Mouse (Mus musculus): ENCODE data around the gene Cdk16. TPM values are rescaled to one million over a fixed set of nuclear protein-coding genes. Genes with fewer than 3 reads are reported as not detected.

Gene Cdk16
- 117 and 123 TPM in 2 replicates for polyA plus RNA-seq (2014; fragmentation: Nextera tagmentation; extraction: Ambion mirVana)

DNA sequence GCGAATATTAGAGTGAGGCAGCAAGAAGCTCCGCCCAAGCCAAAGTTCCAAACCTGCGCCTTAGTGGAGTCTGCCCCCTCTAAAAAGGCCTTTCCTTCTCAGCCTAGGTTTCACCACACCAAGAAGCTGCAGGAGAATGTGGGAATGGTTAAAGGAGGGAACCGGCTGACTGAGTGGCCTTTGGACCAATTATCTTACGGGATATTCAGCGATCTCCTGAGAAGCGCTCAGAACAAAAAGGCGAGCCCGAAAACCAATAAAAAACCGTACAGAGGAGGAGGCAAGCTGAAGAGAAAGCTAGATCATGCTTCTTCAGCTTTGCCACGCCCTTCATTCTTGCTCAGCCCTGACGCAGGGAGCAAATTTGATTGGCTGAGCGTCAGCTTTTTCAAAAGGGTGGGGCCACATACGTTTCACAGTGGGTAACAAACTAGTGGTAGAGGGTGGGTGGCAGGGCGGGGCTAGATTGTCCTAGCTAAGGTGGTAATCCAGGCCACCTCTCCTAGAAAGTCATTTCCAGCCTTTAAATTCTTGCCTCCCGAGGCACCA, at the start of gene Cdk16:
Gene Cdk16 (plus strand): TSS at position 436 of the 549 bp plus-strand sequence.
- Histone ChIP-seq H3K4me2 (ENCODE audit: low read depth, low read length, severe bottlenecking) (peak within 1 kb of the TSS; percentile 61), H3K4me3 (ENCODE audit: low read depth, low read length) (peak within 1 kb of the TSS; percentile 62), H3K9me3 (ENCODE audit: control insufficient read depth, low read length) (no peaks in the 10 kb centered on the region), H3K9ac (ENCODE audit: low read length) (peak within 1 kb of the TSS; percentile 80), H3K4me1 (replicated peaks; ENCODE audit: control insufficient read depth, insufficient read depth, low read length) (peaks cover 2% of the 10 kb centered on the region; the same call in 1 of the 2 replicates), H3K27ac (ENCODE audit: low read depth, low read length) (peak within 1 kb of the TSS; percentile 94), H3K36me3 (ENCODE audit: control insufficient read depth, insufficient read depth, low read length) (no peaks in the 10 kb centered on the region; the same call in 1 of the 2 replicates), H3K27me3 (ENCODE audit: control insufficient read depth, insufficient read depth, low read length) (no peaks in the 10 kb centered on the region)
- 23% methylated on average over 16 of the region's 16 CpGs for WGBS
- DNase-seq (ENCODE audit: low spot score) (peak; percentile 84), ATAC-seq (replicated peaks; ENCODE audit: low FRiP score) (peak; percentile 92)

DNA sequence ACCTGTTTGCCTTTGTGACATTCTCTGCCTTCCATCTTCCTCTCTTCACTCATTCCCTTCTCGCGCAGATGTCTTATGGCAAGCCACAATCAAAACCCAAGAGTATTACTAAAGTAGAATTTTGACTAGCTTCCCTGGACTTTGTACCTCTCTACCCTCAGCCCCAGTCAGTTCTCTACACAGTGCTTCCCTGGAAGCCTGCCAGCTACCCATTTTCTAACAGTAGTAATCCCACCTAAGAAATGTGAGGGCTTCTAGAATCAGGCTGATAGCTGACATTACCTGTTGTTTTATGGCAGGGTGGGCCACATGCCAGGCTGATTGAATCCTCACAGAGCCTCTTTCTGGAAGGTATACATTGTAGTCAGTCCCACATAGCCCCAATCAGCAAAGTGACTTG, 49.6 kb upstream of the Cdk16 start:
- no peak overlapping the region for H3K27ac ChIP-seq (ENCODE audit: low read depth, low read length)
- no peak overlapping the region for H3K4me2 ChIP-seq (ENCODE audit: low read depth, low read length, severe bottlenecking)
- WGBS = 98% methylated on average over 2 of the region's 2 CpGs
- no peak overlapping the region for H3K9ac ChIP-seq (ENCODE audit: low read length)
- H3K27me3 ChIP-seq (ENCODE audit: control insufficient read depth, insufficient read depth, low read length) = no peaks in the 10 kb centered on the region
- no peak for ATAC-seq (replicated peaks; ENCODE audit: low FRiP score)
- DNase-seq (ENCODE audit: low spot score) = no peak
- H3K4me3 ChIP-seq (ENCODE audit: low read depth, low read length) = no peak overlapping the region
- no peaks in the 10 kb centered on the region for H3K9me3 ChIP-seq (ENCODE audit: control insufficient read depth, low read length)
- no peaks in the 10 kb centered on the region; the same call in 1 of the 2 replicates for H3K36me3 ChIP-seq (ENCODE audit: control insufficient read depth, insufficient read depth, low read length)
- H3K4me1 ChIP-seq (replicated peaks; ENCODE audit: control insufficient read depth, insufficient read depth, low read length) = no peaks in the 10 kb centered on the region

DNA sequence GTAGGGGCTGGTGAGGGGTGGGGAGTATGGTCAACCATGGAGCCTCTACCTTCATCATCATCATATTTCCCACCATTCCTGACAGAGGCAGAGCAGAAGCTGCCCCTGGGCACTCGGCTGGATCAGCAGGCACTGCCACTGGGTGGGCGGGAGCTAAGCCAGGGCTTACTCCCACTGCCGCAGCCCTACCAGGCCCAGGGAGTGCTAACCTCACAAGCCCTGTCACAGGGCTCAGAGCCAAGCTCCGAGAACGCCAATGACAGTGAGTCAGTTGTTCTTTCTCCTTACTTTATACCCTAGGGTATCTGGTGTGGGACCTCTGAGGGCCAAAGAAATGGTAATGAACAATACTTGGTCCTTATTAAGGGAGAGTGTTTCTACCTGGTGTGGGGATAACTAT, 43.0 kb upstream of the Cdk16 start:
- DNase-seq (ENCODE audit: low spot score) = no peak
- H3K4me2 ChIP-seq (ENCODE audit: low read depth, low read length, severe bottlenecking) = no peak overlapping the region
- no peaks in the 10 kb centered on the region for H3K9me3 ChIP-seq (ENCODE audit: control insufficient read depth, low read length)
- no peak for ATAC-seq (replicated peaks; ENCODE audit: low FRiP score)
- WGBS = 83% methylated on average over 5 of the region's 5 CpGs
- no peaks in the 10 kb centered on the region for H3K4me1 ChIP-seq (replicated peaks; ENCODE audit: control insufficient read depth, insufficient read depth, low read length)
- H3K4me3 ChIP-seq (ENCODE audit: low read depth, low read length) = no peak overlapping the region
- no peak overlapping the region for H3K9ac ChIP-seq (ENCODE audit: low read length)
- no peaks in the 10 kb centered on the region for H3K27me3 ChIP-seq (ENCODE audit: control insufficient read depth, insufficient read depth, low read length)
- H3K36me3 ChIP-seq (ENCODE audit: control insufficient read depth, insufficient read depth, low read length) = no peaks in the 10 kb centered on the region; the same call in 1 of the 2 replicates
- no peak overlapping the region for H3K27ac ChIP-seq (ENCODE audit: low read depth, low read length)

DNA sequence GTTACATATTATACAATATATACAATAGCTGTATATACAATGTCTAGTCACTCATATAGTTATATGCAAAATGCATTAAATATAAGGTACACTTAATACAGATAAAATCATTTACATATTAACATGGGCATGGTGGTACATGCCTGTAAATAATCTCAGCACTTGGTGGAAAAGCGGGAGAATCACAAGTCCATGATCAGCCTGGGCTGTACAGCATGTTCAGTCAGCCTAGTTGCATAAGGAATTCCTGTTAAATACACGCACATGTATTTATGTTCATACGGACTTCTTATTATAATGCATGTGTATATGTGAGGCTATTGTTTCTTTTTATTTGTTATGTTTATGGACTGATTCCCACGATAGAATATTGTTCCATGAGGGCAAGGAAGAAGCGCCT, 30.2 kb upstream of the Cdk16 start:
- ATAC-seq (replicated peaks; ENCODE audit: low FRiP score) = no peak
- no peaks in the 10 kb centered on the region for H3K27me3 ChIP-seq (ENCODE audit: control insufficient read depth, insufficient read depth, low read length)
- H3K4me2 ChIP-seq (ENCODE audit: low read depth, low read length, severe bottlenecking) = peak overlapping the region; percentile 42; the same call in 1 of the 2 replicates
- 31% methylated on average over 5 of the region's 5 CpGs for WGBS
- no peaks in the 10 kb centered on the region for H3K4me1 ChIP-seq (replicated peaks; ENCODE audit: control insufficient read depth, insufficient read depth, low read length)
- no peak overlapping the region for H3K9ac ChIP-seq (ENCODE audit: low read length)
- DNase-seq (ENCODE audit: low spot score) = no peak
- H3K36me3 ChIP-seq (ENCODE audit: control insufficient read depth, insufficient read depth, low read length) = no peaks in the 10 kb centered on the region
- H3K27ac ChIP-seq (ENCODE audit: low read depth, low read length) = no peak overlapping the region
- H3K4me3 ChIP-seq (ENCODE audit: low read depth, low read length) = no peak overlapping the region
- no peaks in the 10 kb centered on the region for H3K9me3 ChIP-seq (ENCODE audit: control insufficient read depth, low read length)

DNA sequence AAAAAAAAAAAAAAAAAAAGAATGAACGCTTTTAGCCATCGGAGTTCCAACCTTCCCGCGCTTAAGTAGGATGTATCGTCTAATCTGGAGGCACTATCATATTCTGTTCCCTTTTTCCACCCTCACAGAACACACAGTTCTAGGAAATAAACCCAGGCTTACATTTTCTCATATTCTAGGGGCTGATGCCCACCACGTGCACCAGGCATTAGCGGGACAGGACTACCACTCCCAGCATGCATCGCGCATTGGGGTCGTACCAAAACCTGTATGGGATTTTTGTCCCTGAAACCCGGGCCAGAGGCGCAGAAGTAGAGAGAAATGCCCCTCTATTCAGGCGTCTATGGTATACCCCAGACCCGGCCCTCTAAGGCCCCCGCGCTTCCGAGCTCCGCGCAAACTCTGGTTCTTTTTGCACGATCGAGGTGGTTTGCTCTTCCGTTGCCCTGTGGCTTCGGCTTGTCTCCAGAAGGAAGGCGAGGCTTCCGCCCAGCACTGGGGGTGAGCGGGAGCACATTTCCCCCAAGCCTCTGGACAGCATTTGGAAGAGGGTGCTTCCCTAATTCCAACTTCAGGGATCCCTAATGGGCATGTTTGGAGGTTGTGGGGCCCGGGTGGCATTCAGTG, 29.6 kb upstream of the Cdk16 start, which contains the start of gene Uba1:
Gene Uba1 (plus strand): TSS at position 301 of the 627 bp plus-strand sequence.
- H3K9ac ChIP-seq (ENCODE audit: low read length) = peak within 1 kb of the TSS; percentile 49
- no peak within 1 kb of the TSS; the same call in 1 of the 2 replicates for H3K27ac ChIP-seq (ENCODE audit: low read depth, low read length)
- H3K27me3 ChIP-seq (ENCODE audit: control insufficient read depth, insufficient read depth, low read length) = no peaks in the 10 kb centered on the region
- peak within 1 kb of the TSS; percentile 40 for H3K4me3 ChIP-seq (ENCODE audit: low read depth, low read length)
- DNase-seq (ENCODE audit: low spot score) (peak; percentile 87), ATAC-seq (replicated peaks; ENCODE audit: low FRiP score) (peak; percentile 84)
- H3K4me2 ChIP-seq (ENCODE audit: low read depth, low read length, severe bottlenecking) = peak within 1 kb of the TSS; percentile 66
- H3K4me1 ChIP-seq (replicated peaks; ENCODE audit: control insufficient read depth, insufficient read depth, low read length) = no peaks in the 10 kb centered on the region
- 15% methylated on average over 27 of the region's 27 CpGs for WGBS
- no peaks in the 10 kb centered on the region for H3K36me3 ChIP-seq (ENCODE audit: control insufficient read depth, insufficient read depth, low read length)
- no peaks in the 10 kb centered on the region for H3K9me3 ChIP-seq (ENCODE audit: control insufficient read depth, low read length)

DNA sequence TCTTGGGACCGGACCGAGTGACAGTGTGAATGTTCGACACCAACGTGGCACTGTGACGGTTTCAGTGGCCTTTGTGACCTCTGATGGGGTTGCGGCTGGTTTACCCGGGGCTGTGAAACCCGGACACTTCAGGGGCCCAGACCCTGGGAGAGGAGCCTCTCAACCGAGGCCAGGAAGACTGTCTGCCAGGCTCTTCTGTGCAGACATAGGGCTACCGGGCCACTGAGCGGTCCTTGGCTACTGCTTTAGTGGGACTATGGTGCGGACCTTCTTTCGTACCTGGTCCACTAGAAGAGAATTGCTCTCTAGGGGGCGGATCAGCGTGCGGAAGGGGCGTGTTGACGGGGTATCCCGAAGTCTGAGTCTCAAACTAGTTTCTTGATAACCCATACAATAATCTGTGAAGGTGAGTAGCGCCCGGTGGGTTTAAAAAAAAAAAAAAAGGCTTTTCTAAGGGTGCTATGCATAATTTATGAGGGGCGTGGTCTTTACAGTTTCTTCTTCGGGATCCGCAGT, 28.8 kb upstream of the Cdk16 start:
- Histone ChIP-seq H3K9me3 (ENCODE audit: control insufficient read depth, low read length) (no peaks in the 10 kb centered on the region), H3K4me2 (ENCODE audit: low read depth, low read length, severe bottlenecking) (peak overlapping the region; percentile 66), H3K4me3 (ENCODE audit: low read depth, low read length) (peak overlapping the region; percentile 40), H3K27ac (ENCODE audit: low read depth, low read length) (no peak overlapping the region), H3K4me1 (replicated peaks; ENCODE audit: control insufficient read depth, insufficient read depth, low read length) (no peaks in the 10 kb centered on the region), H3K36me3 (ENCODE audit: control insufficient read depth, insufficient read depth, low read length) (no peaks in the 10 kb centered on the region), H3K9ac (ENCODE audit: low read length) (peak overlapping the region; percentile 49), H3K27me3 (ENCODE audit: control insufficient read depth, insufficient read depth, low read length) (no peaks in the 10 kb centered on the region)
- ATAC-seq (replicated peaks; ENCODE audit: low FRiP score) (no peak), DNase-seq (ENCODE audit: low spot score) (no peak)
- 17% methylated on average over 24 of the region's 24 CpGs for WGBS

DNA sequence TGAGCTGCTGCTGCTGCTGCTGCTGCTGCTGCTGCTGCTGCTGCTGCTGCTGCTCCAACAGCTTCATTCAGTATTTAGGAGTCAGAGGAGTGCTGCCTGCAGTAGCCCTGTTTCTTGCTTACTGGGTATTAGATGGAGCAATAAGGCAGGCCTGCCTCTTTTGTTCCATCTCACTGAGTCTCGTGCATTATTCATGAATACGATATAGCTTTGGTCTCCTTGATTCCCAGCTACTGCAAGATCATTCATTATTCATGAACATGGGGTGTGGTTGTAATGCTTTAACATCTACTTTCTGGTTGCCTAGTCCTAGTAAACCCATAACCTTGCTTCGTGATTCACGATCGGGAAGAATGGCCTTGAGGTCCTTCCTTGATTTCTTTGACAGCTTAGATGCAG, 25.4 kb upstream of the Cdk16 start:
- Histone ChIP-seq H3K27me3 (ENCODE audit: control insufficient read depth, insufficient read depth, low read length) (no peaks in the 10 kb centered on the region), H3K4me1 (replicated peaks; ENCODE audit: control insufficient read depth, insufficient read depth, low read length) (no peaks in the 10 kb centered on the region), H3K9me3 (ENCODE audit: control insufficient read depth, low read length) (no peaks in the 10 kb centered on the region), H3K27ac (ENCODE audit: low read depth, low read length) (peak overlapping the region; percentile 70), H3K36me3 (ENCODE audit: control insufficient read depth, insufficient read depth, low read length) (no peaks in the 10 kb centered on the region), H3K4me3 (ENCODE audit: low read depth, low read length) (peak overlapping the region; percentile 56; the same call in 1 of the 2 replicates), H3K4me2 (ENCODE audit: low read depth, low read length, severe bottlenecking) (no peak overlapping the region), H3K9ac (ENCODE audit: low read length) (no peak overlapping the region)
- DNase-seq (ENCODE audit: low spot score) = no peak
- WGBS = 29% methylated on average over 5 of the region's 5 CpGs
- ATAC-seq (replicated peaks; ENCODE audit: low FRiP score) = peak; percentile 68

DNA sequence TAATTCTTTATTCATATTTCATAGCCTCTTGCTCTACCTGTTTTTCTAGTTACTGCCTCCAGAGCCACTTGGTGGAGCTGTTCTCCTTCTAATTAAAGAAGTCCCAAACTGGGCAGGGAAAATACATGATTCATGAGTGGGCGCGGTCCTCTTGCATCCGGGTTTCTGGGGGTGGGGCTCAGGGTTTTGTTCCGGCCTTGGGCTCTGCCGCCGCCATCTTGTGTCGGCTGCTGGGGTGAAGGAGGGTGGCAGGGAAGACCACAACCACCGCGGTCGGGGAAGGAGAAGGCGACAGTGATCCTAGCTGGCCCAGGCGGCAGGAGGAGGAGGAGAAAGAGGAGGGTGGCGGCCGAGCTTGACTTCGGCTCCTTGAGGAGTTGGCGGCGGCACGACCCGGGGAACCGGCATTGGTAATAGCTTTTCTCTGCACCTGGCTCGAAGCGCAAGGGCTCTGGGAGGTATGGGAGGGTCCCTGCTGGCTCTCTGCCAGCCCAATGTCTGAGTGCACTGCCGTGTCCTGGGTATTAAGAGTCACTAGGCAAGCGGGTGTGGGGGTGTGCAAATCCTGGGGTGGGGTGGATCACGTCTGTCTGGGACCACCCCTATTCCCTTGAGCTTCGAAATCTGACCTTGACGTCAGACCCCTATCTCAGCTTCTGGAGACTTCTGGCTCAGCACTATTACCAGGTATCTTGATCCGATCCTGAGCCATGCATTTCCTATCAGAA, 24.9 kb upstream of the Cdk16 start:
- Histone ChIP-seq H3K36me3 (ENCODE audit: control insufficient read depth, insufficient read depth, low read length) (no peaks in the 10 kb centered on the region), H3K4me3 (ENCODE audit: low read depth, low read length) (peak overlapping the region; percentile 56), H3K27ac (ENCODE audit: low read depth, low read length) (peak overlapping the region; percentile 41; the same call in 1 of the 2 replicates), H3K27me3 (ENCODE audit: control insufficient read depth, insufficient read depth, low read length) (no peaks in the 10 kb centered on the region), H3K4me1 (replicated peaks; ENCODE audit: control insufficient read depth, insufficient read depth, low read length) (no peaks in the 10 kb centered on the region), H3K9ac (ENCODE audit: low read length) (peak overlapping the region; percentile 70), H3K9me3 (ENCODE audit: control insufficient read depth, low read length) (no peaks in the 10 kb centered on the region), H3K4me2 (ENCODE audit: low read depth, low read length, severe bottlenecking) (peak overlapping the region; percentile 57)
- ATAC-seq (replicated peaks; ENCODE audit: low FRiP score) (peak; percentile 88), DNase-seq (ENCODE audit: low spot score) (peak; percentile 88)
- 17% methylated on average over 27 of the region's 28 CpGs for WGBS
